Mouse (Mus musculus) G1E-ER4 (cell line): ENCODE data around the gene E130218I03Rik. TPM values are rescaled to one million over a fixed set of nuclear protein-coding genes. Genes with fewer than 3 reads are reported as not detected.

Experiments used
- GATA1 ChIP-seq: IDR thresholded peaks from one replicate; pipeline ENCODE4 v1.8.0; 2012; ENCODE audit warnings: low read length, inconsistent platforms
- polyA plus RNA-seq: library from polyadenylated mRNA; stranded (reverse); fragments of >175 nt; gene quantifications from 2 replicates; pipeline ENCODE4 v1.2.3, GENCODE M21; 2012

E130218I03Rik gene
- polyA plus RNA-seq: 0.05 TPM in 1 of 2 replicates, not detected in the other

DNA sequence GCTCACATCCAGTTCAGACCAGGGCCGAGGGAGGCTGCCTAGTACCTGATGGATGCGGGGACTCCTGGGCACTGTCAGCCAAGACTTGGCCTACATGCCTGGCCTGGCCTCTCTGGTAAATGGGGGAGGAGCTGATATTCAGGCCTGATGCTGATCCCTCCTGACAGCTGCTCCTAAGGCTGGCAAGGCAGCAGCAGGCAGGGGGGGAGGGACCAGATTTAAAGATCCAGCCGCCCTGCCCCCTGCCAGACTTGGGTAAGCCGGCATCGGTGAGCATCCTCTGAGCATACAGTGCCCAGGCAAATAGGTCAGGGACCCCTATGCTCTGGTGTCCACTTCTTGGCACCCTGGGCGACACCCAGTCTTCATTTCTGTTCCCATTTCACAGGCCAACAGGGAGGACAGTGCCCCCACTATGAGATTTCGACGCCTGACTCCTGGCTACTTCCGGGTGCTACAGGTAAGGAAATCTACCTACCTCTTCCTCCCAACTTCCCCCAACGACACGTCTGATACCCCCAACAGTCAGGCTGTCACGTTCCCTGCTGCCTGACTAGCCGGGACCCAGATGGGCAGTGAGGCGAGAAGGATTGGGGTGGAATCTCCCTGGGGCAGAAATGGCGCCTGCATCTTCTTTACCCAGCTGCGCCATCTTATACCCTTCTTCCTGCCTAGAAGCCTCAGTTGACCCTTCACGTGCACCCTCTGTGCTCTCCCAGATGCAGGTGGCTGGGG, at the start of gene E130218I03Rik:
TSS of gene E130218I03Rik (plus strand) at position 147 of the 735 bp plus-strand sequence.
- TF ChIP-seq GATA1: no peak

DNA sequence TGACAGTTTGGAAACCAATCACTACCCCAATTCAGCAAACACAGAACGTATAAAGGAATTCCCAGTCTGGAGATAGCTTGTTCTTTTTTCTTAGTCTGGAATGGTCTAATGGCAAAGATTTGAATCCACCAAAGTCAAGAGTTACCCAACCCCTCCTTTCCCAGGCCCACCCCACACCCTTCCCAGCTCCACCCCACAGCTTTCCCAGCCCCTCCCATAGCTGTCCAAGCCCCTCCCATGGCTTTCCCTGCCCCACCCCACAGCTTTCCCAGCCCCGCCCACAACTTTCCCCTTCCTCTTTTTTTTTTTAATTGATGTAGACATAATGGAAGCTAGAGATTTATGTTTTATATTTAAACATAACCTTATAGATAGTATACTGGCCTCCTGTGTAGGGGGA, 44.1 kb upstream of the E130218I03Rik start:
- TF ChIP-seq GATA1: no peak

DNA sequence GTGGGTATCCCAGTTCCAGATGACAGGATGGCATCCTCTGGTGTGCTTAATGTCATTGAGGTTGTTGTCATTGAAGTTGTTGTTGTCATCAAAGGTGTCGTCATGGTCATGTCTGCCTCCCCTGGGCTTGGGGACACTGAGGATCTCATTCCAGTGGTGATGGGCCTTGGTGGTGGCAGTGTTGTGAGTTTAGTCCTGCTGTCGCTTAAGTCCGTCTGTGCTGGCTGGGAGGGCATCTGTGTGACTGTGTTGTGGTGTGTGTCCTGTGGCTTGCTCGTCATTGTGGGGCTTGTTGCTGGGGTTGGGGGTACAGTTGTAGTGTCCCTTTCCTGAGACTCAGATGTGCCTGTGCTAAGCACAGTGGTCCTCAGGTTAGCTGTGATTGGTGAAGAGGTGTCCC, 40.6 kb upstream of the E130218I03Rik start, which contains the start of gene Gm7534:
TSS of gene Gm7534 (minus strand) at position 101 of the 400 bp plus-strand sequence.
- TF ChIP-seq GATA1: no peak

DNA sequence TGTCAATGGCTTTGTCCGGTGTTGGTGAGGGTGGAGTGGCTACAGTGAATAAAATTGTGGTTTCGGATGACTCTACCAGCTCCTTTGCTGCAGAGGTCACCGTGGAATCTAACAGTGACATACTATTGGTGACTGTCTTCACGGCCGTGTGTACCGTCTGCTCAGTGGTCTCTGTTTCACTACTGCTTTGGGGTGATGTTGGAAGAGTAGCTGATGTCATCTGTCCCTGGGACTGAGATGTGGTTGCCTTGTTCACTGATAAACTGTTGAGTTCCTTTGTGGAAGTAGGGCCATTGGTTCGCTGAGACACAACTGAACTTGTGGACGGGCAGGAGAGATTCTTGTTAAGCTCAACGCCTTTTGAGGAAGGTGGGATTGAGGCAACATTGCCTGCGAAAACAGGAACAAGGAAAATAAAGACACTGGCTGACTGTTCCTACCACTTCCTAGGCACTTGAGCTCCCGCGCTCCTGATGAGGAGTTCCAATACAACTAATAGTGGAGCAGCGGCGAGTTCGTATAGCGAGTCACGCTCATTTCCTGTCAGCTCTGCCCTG, 40.0 kb upstream of the E130218I03Rik start:
- no peak for TF ChIP-seq GATA1

DNA sequence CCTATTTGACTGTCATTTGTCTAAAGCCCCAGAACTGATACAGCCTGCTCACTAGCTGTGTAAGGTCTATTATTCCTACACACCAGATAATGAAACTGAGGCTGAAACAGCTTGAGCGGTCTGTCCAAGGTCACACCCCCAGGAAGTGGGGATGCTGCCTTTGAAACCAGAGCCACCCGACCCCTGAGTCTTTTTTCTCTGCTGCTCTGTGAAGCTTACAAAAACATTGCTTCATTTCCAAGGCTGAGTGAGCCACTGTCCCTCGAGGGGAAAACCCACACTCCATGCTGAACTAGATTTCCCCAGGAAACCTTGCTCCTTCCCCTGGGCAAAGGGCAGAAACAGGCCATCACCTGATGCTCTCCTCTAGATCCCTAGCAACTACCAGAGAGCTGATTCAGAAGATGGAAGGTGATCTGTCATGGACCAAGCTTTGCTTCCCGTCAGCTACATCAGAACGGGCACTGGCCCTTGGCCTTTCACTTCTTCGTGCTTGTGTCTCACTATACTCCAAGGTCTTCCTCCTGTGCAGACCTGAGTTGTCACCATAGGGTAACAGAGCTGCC, 36.9 kb upstream of the E130218I03Rik start:
- no peak for TF ChIP-seq GATA1

DNA sequence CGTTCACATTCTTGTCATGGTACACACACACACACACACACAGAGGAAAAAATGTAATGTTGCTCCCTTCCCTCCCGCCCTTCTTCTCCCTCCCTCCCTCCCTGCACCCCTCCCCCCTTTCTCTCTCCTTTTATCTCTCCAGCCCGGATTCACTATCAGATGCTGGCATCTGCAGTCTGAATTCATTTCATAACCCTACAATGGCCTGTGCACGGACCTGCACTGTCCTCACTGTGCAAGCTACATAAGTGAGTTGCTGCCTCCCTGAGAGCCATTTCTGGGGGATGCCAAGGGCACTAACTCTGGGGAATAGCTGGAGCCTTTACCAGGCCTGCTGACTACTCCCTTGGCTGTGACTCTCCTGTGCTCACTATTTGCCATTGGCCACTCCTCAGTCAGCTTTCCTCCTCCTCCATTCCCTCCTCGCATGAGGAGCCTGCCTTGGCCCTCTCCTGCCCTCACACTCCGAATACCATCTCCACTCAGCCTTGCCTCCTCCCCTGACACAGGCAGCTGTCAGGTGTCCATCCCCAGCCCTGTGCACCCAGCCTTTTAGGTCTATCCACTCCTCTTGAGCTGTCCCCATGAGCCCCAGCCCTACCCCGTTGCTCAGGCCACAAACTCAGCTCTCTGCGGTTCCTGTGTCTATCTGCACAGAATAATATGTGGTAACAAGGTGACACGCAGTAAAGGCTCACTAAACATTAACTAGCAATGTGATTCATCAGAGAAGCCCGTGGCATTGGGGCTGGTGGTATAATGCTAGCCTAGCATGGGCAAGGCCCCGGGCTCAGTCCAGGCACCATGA, 20.5 kb upstream of the E130218I03Rik start:
- no peak for TF ChIP-seq GATA1

DNA sequence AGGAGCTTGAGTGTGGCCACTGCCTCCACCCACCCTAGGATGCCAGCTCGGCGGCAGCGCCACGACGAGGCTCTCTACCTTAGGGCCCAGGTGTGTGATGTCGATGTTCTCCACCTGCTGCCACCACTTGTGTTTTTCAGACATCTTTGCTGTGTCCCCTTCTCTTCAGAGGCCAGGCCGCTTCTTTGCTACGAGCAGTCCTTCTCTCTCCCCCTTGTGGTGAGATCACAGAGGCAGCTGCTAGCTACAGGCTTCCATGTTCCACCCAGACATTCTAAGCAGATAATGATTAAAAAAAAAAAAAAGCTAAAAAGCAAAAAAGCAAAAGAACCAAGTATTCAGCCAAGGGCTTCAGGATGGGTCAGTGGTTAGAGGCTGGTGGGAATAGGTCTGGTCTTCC, 16.3 kb upstream of the E130218I03Rik start, which contains the start of gene Catsper4:
TSS of gene Catsper4 (minus strand) at position 190 of the 400 bp plus-strand sequence.
- no peak for TF ChIP-seq GATA1

DNA sequence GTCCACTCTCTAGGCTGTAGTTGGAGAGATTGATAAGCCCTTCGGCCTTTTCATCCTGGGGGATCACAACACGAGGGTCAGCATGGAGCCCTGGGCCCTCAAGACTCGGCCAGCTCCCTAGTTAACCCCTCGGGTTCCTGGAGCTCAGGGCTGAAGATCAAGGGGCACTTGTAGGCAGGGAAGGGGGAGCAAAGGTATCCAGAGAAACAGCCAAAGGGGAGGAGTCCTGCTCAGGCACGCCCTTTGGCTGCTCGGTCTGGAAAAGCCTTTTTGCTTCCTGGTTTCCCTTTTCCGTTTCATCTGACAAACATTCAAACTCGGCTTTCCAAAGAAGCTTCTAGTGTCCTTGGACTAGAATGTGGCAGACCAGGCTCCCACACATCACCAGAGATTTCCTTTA, 13.0 kb upstream of the E130218I03Rik start:
- no peak for TF ChIP-seq GATA1

DNA sequence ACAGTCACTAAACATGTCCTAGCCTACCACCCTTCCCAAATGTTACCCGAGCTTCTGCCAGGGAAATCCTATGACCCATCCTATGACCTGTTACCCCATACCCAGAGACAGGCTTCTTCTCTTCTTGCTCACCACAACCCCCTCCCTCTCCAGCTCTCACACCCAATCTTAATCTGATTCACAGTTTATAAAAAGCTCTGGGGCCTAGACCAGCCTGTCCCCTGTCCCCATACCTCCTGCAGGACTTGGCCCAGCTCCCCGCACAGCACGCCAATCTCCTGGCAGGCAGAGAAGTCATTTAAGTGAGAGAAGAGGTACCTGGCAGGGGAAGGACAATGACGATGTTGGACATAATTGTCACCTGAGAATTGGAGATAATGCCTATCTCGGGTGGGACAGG, 8.6 kb upstream of the E130218I03Rik start:
- TF ChIP-seq GATA1: no peak

DNA sequence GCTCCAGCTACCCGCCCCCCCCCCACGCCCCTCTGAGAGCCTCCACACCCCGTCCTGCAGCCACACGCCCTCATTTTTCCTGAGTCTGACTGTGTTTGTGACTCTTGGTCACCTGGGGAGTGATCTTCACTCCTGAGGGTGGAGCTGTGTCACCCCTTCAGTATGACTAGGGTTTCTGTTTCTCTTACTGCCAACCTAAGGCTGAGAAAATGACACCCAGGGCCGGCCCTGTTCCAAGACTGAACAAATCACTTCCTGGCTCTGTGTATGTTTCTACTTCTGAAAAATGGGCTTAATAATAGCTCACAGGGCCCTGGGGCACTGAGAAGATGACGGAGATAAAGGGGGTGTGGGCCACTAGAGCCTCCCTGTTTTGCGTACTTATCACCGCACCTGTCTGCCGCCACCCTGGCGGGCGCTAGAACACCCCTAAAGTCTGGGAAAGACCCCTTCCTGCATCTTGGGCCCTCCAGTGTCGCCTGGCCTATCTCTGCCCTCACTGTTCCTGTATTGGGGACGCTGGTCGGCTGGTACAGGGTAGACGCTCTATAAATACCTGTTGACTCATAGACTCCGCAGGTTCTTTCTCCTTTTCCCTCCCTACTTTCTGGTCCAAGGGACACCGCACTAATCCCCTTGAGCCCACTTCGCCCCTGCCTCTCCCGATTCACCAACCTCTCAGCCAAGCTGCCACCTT, 5.7 kb upstream of the E130218I03Rik start:
- no peak for TF ChIP-seq GATA1

DNA sequence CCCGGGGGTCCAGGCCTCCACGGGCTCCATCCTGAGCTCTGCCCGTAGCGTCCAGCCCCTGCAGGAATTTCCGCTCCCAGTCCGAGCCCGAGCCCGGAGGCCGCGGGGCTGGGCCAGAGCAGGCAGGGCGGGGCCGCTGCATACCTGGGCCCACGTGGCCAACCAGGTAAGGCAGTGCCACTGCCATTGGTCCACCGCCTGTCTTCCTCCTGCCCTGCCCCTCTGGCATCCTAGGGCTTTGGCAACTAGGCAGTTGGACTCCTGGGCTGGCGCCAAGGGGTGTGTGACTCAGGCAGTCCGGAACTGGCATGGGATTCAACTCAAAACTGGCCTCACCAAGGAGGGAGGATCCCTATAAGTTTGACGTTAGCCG, 5.2 kb upstream of the E130218I03Rik start, which contains the start of gene Cnksr1:
TSS of gene Cnksr1 (minus strand) at position 121 of the 373 bp plus-strand sequence.
- TF ChIP-seq GATA1: no peak

DNA sequence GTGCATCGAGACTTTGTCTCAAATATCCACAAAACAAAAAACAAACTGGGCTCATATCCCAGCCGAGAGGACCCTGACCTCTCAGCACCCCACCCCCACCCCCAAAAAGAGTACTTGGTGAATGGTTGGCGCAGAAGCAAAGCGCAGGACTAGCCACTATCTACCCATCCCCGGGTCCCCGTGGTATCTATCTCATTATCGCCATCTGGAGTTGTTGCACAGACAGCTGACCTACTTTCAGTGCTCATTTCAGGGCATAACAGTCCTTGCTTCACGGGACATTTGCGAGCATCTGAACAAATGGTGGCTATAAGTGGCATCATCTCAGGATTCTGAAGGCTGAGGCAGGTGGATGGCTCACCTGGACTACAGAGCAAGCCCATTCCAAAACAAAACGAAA, 4.8 kb upstream of the E130218I03Rik start:
- no peak for TF ChIP-seq GATA1

DNA sequence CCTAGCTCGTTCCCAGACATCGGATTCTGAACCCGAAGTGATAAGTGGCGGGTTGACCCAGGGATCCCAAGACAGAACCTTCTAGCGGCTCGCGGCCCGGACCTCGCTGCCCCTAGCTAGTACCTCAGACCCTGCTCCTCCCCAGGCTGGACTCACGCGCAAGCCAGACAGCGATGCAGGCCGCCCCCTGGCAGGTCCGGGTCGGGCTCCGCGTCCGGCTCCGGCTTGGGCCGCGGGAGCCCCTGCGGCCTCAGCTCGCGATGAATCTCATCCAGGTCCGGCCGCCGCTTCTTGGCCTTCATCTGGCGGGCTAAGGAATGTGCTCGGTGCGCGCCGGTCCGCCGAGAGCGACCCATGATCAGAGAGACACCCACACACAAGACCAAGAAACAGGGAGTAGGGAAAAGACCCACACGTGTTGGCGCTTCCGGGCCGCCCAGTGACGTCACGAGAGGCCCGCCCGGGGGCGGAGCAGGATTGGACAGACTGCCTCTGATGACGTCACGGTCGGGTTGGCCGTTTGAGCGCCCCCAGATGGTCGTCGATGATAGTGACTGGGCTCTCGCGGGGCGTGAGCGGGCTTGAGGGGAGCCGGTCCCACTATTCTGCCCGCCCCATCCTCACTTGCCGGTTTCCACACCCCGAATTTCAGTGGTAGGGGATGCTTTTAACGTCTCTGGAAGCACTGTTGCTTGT, 1.8 kb downstream of the E130218I03Rik start, which contains the start of gene Zfp593:
TSS of gene Zfp593 (minus strand) at position 445 of the 696 bp plus-strand sequence.
- TF ChIP-seq GATA1: no peak

DNA sequence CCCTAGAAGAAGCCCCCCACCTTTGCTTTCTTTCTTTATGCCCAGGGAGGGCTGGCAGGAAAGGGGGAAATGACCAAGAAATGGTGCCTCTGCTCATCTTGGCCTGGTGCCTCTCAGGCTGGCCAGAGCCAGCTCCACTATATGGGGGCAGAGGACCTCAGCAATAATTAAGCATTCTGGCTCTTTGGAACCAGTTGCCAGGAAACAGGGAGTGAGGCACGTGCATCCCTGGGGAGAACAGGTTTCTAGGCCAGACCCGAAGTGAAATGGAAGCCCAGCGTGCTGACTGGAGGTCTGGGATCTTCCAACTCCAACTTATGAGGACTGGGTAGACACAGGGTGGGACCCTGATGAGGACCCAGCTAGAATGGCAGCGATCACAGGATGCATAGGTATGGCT, 2.8 kb downstream of the E130218I03Rik start:
- TF ChIP-seq GATA1: no peak
